Mouse (Mus musculus) retina, embryonic 14.5 days (tissue): Measurements from ENCODE around the gene Fank1.

Experiments used
- DNase-seq: peaks from one replicate; pipeline ENCODE4 v3.0.0-alpha.2; 2015; ENCODE audit warnings: low spot score

Gene Fank1

GRCm38 (mm10) chr7:133768027-133768426, 8.6 kb upstream of the Fank1 start:
- no peak for DNase-seq

- no peak for DNase-seq
Observed at GRCm38 (mm10) chr7:133768517-133768916, 8.1 kb upstream of the Fank1 start.

GRCm38 (mm10) chr7:133775179-133775578, 1.5 kb upstream of the Fank1 start:
- no peak for DNase-seq

GRCm38 (mm10) chr7:133775796-133776625, 650 bp upstream of the Fank1 start:
- no peak for DNase-seq

- no peak for DNase-seq
Observed at GRCm38 (mm10) chr7:133781583-133781982, 4.9 kb downstream of the Fank1 start.

GRCm38 (mm10) chr7:133781991-133782390, 5.3 kb downstream of the Fank1 start:
- DNase-seq, result no peak

- peak; percentile 92 for DNase-seq
Observed at GRCm38 (mm10) chr7:133782717-133783435, 6.2 kb downstream of the Fank1 start, which contains the start of gene Dhx32. Gene Dhx32, minus strand, starts transcription at chr7:133782726.

- no peak for DNase-seq
Observed at GRCm38 (mm10) chr7:133787571-133787970, 10.9 kb downstream of the Fank1 start.

- no peak for DNase-seq
Observed at GRCm38 (mm10) chr7:133788147-133788546, 11.5 kb downstream of the Fank1 start.

- DNase-seq, result no peak
Observed at GRCm38 (mm10) chr7:133790171-133790570, 13.5 kb downstream of the Fank1 start.

- no peak for DNase-seq
Observed at GRCm38 (mm10) chr7:133790608-133791229, 14.1 kb downstream of the Fank1 start.

- DNase-seq, result no peak
Observed at GRCm38 (mm10) chr7:133792771-133793170, 16.1 kb downstream of the Fank1 start.

- no peak for DNase-seq
Observed at GRCm38 (mm10) chr7:133793248-133794131, 16.8 kb downstream of the Fank1 start.

- DNase-seq, result no peak
Observed at GRCm38 (mm10) chr7:133794720-133795119, 18.1 kb downstream of the Fank1 start.

GRCm38 (mm10) chr7:133799928-133800327, 23.3 kb downstream of the Fank1 start:
- no peak for DNase-seq

GRCm38 (mm10) chr7:133801823-133802222, 25.2 kb downstream of the Fank1 start:
- DNase-seq, result no peak

- peak; percentile 85 for DNase-seq
Observed at GRCm38 (mm10) chr7:133805614-133806175, 29.0 kb downstream of the Fank1 start.

- no peak for DNase-seq
Observed at GRCm38 (mm10) chr7:133812927-133813326, 36.3 kb downstream of the Fank1 start.

GRCm38 (mm10) chr7:133813331-133813730, 36.7 kb downstream of the Fank1 start:
- no peak for DNase-seq

GRCm38 (mm10) chr7:133823751-133824150, 47.1 kb downstream of the Fank1 start:
- DNase-seq, result no peak

- no peak for DNase-seq
Observed at GRCm38 (mm10) chr7:133824579-133824978, 47.9 kb downstream of the Fank1 start.
